Mouse (Mus musculus) skeletal muscle tissue, adult 2 months (tissue): ENCODE results near the gene Ccdc43.

Source experiments
- DNase-seq: peaks from one replicate; pipeline ENCODE4 v3.0.0-alpha.2; 2012; ENCODE audit warnings: low read depth, low spot score

Ccdc43 gene

DNA sequence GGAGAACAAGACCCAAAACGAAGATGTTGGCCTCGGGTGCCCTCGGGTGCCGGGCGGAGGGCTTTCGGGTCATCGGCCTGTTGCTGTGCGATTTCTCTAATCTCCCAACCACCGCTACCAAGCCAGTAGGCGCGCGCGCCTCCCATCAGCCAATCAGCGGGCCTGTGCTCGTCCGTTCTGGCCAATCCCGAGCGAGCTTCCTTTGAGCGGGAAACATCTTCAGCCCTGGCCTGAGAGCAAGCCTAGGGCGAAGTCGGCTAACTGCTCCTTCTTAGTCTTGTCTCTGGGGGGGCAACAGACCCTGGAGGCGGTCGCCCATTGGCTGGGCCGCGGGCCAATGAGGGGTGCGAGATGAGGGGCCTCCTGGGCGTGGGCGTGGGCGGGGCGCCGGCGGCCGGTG lies 32.4 kb downstream of the Ccdc43 start:
- DNase-seq = no peak

DNA sequence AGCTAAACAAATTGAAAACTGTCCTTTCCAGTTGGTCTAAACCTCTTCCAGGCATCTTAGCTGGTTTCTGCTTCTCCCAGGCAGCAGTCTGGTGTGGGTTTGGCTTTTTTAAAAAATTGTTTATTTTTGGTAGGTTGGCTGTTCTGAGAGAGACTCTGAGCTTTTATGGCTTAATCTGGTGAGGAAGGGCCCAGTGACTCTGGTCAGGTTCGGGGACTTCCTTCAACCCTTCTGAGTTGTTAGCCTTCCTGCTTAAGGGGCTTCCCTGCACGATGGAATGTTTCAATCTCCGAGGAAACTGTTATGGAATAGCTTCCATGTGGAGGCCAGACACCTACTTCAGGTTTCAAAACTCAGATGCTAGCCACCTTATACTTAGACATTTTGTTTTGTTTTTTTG lies 34.2 kb downstream of the Ccdc43 start, which contains the start of gene Meioc:
Meioc (plus strand) TSS at position 301 of the 400 bp plus-strand sequence.
- DNase-seq = no peak

DNA sequence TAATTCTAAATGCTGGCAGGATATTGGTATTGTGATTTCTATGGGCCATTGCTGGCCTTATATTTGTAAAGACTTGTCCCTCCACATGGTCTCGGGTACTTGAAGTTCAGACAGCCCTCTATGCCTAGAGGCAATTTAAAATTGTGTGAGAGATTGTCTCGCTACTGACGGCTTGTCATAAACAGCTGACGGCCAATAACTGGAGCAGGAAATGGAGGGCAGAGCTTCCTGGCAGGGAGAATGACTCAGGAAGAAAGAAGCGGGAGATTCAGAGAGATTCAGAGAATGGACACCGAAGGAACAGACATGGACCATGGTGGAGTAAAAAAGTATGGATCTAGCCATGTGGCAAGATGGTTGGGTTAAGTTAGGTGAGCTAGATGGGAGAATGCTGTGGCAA lies 40.7 kb downstream of the Ccdc43 start:
- DNase-seq = no peak

DNA sequence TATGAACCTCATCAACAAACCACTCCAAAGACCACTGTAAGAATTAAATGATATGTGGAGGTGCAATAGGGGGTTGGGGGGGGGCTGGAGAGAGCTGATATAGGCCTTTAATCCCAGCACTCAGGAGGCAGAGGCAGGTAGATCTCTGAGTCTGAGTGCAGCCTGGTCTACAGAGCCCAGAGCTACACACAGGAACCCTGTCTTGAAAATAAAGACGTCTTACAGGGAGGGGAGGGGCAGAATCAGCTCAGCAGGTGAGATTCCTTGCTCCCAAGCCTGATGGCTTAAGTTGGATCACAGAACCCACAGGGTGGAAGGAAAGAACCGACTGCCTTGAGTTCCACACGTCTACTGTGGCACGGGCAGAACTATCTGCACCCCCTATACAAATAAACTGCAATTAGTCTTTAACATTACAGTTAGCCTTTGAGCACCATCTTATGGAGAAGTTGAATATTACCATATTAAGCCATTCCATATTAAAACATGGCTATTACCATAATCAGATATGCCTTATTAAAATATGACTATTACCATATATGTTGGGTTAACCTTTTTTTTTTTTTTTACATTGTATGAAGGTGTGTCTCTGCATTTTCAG lies 41.2 kb downstream of the Ccdc43 start:
- DNase-seq = no peak

DNA sequence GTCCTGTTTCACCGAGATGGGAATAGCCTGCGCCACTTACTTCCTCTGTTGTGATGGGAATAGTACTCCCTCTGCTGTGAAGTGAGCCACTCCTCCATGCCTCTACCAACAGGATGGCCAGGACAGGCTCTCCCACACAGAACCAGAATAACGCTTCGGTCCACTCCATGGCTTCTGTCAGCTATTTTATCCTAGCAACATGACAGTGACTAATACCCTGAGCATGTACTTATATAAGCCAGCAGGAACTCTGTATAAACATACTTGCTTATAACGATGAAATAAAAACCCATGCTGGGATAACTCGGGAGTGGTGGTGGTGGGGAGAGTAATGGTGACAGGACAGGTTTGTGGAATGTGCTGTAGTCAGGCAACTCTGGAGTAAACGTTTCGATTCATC lies 41.7 kb downstream of the Ccdc43 start:
- DNase-seq = no peak

DNA sequence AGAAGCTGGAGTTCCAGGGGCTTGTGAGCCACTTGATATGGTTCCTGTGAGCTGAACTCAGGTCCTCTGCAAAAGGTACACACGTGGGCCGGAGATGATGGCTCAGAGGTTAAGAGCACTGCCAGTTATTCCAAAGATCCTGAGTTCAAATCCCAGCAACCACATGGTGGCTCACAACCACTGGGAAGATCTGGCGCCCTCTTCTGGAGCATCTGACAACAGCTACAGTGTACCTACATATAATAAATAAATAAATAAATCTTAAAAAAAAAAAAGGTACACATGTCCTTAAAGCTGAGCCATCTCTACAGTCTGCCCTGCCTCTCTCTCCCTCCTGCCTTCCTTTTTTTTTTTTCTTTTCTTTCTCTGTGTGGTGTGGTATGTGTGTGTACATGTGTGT lies 44.7 kb downstream of the Ccdc43 start:
- no peak for DNase-seq

DNA sequence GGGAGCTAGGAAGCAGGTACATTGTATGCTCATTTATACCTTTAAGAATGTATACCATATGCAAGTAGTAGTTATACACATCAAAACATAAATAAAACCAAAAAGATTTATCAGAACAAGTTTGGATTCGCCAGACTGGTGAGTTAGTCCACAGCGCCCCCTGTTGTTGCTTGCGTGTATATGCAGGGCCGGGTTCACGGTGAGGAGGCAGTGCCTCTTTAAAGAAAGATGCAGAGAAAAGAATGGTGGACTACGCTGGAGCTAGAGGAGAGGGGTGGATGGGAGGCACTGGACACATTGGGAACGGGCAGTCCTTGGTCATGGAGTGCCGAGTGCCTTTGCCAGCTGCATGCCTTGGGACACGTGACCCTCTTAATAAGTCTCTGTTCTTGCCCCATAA lies 46.2 kb downstream of the Ccdc43 start:
- DNase-seq = peak; percentile 48

DNA sequence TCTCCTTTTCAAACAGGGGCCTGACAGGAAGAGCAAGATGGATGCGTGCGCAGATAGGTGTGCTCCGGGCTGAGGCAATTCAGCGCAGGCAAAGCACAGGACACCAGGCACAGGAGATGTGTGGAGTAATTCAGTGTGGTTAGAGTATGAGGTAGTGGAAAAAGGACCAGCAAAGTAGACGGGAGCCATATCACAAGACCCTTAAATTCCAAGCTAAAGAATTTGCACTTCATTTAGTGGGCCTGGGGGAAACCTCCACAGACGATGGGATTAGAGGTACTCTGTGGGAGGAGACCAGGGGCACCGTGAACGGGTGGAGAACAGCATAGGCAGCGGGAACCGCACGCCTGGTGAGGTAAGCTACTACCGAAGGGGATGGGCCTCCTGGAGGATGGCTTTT lies 49.7 kb downstream of the Ccdc43 start:
- no peak for DNase-seq

DNA sequence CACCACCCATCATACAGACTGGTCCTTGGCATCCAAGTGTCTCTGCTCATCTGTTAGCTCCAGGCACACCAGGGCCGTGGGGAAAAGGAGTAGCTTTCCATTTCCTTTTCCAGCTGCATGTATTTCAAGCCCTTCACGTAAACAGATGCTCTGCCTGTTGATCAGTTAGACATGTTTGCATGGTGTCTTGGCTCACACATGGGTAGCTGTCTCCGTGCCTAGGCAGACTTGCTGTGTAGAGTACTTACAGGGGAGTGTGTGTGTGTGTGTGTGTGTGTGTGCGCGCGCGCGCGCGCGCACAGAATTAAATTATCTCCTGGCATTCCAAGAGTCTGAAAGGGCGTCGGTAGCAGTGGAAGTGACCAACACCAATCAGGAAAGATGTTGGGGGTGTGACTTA lies 51.4 kb downstream of the Ccdc43 start:
- no peak for DNase-seq

DNA sequence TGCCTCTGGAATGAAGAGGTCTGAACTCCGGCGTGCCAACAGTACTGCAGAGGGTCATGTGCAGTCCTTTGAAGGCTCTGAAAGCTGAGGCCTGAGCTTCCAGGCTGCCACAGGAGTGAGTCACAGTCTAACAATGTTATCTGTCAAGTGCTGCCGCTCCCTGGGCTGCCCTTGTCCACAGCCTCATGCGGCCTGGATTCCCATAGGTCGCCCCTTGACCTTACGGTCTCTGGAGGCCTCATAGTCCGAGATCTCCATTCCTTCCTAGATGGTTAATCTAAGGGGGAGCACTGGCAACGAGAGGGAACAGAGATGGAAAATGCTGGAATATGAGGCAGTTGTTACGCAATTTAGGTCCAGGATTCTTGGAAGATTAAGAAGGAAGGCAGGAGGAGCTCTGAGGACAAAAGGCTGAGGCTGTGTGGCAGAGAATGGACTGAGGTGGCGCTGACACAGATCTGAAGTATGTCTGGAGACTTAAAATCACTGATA lies 53.6 kb downstream of the Ccdc43 start:
- peak; percentile 26 for DNase-seq

DNA sequence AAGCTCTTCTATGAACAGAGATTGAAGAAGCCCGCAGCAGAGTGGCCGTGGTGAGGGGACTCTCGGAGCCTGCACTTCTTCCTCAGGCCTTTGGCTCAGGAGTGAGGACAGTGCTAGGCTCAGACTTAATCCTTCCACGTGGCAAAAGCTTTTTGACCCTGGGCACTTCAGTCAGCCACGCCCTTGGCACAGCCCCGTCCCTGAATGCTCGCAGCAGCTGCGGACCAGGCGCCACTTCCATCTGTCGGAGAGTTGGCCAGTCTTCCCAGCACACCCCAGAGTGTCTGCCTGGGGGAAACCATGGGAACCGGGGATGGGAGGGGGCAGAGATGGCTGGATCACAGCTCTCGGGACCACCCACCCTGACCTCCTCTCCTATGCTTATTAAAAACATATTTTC lies 60.7 kb downstream of the Ccdc43 start:
- DNase-seq = peak; percentile 30
